Mouse (Mus musculus) cerebellum, adult 2 months (tissue): ENCODE results near the gene Cdca7l.

Experiments
- CTCF ChIP-seq: fragments of 200-500 bp; IDR thresholded peaks from 2 replicates; pipeline ENCODE4 v1.5.1; 2011; ENCODE audit warnings: low read depth, mild to moderate bottlenecking, control low read depth, low read length, moderate library complexity, borderline replicate concordance; ENCODE audit not compliant: insufficient read depth
- POLR2A ChIP-seq: fragments of 200-500 bp; IDR thresholded peaks from 2 replicates; pipeline ENCODE4 v1.6.1; 2011; ENCODE audit warnings: low read length, control low read depth, borderline replicate concordance; ENCODE audit not compliant: insufficient read depth

DNA sequence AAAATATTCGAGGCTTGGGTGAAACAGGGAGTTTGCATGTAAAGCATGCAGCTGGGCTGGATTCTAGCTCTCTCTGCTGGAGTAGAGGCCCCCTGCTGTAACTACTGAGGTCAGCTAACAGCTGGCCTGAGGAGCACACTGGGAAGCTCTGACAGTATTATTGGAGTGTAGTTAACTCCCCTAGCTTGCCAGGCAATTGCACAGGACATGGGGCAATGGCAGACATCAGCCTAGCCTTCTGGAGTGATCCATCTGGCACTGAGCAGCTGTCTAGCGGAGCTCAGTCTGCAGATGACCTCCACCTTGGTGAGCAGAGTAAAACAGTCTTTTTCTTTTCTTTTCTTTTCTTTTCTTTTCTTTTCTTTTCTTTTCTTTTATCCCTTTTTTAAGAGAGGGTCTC, 33.9 kb upstream of the Cdca7l start:
- TF ChIP-seq CTCF, result no peak
- no peak for TF ChIP-seq POLR2A
